Mouse (Mus musculus): ENCODE measurements around the gene Gm9573. TPM values are rescaled to one million over a fixed set of nuclear protein-coding genes. Genes with fewer than 3 reads are reported as not detected.

Gm9573 gene
- polyA plus RNA-seq (2014; fragmentation: Nextera tagmentation; extraction: Ambion mirVana) = not detected in 2 replicates

DNA sequence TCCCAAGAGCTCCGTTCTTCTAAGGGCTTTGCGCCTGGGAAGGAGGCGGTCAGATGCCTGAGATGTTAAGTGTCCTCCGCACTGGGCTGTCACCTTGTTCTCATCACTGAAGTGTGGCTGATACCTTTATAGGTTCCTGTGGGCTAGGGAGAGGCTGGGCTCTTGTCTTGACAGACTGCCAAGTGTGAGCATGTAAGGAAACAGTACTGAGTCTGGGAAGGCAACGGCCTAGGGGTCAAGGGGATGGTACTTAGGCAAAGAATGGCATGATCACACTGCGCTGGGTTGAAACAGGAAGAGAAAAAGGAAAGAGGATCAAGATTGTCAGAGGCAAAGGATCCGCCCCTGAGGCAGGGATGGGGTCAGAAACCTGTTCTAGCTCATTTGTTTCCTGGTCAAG lies at the start of gene Gm9573:
TSS of gene Gm9573 (minus strand) at position 101 of the 400 bp plus-strand sequence.
- Histone ChIP-seq H3K9me3 (ENCODE audit: control insufficient read depth, low read length) (no peaks in the 10 kb centered on the region), H3K4me2 (ENCODE audit: low read depth, severe bottlenecking) (no peak within 1 kb of the TSS), H3K27me3 (ENCODE audit: control insufficient read depth, insufficient read depth, low read length) (no peaks in the 10 kb centered on the region), H3K4me1 (ENCODE audit: control insufficient read depth, insufficient read depth, low read length) (no peaks in the 10 kb centered on the region), H3K9ac (ENCODE audit: low read length) (no peak within 1 kb of the TSS), H3K27ac (replicated peaks; ENCODE audit: low read depth, low read length) (no peak within 1 kb of the TSS), H3K36me3 (ENCODE audit: control insufficient read depth, insufficient read depth, low read length) (no peaks in the 10 kb centered on the region), H3K4me3 (ENCODE audit: low read depth, low read length) (no peak within 1 kb of the TSS)
- DNase-seq (ENCODE audit: low spot score) (no peak), ATAC-seq (ENCODE audit: insufficient number of reproducible peaks, low FRiP score, low TSS enrichment, low read depth) (no peak)
- WGBS = 82% methylated on average over 7 of the region's 7 CpGs

GRCm38 (mm10) chr17:35673416-35674035 lies 47.1 kb upstream of the Gm9573 start, which contains the start of gene Gtf2h4:
Gtf2h4 (minus strand) TSS chr17:35673739.
- Histone ChIP-seq H3K9ac (ENCODE audit: low read length) (peak within 1 kb of the TSS; percentile 74), H3K4me1 (ENCODE audit: control insufficient read depth, insufficient read depth, low read length) (peaks cover 2% of the 10 kb centered on the region; the same call in 1 of the 2 replicates), H3K27me3 (ENCODE audit: control insufficient read depth, insufficient read depth, low read length) (no peaks in the 10 kb centered on the region), H3K4me2 (ENCODE audit: low read depth, severe bottlenecking) (peak within 1 kb of the TSS; percentile 44), H3K36me3 (ENCODE audit: control insufficient read depth, insufficient read depth, low read length) (peaks cover 4% of the 10 kb centered on the region; the same call in 1 of the 2 replicates), H3K9me3 (ENCODE audit: control insufficient read depth, low read length) (no peaks in the 10 kb centered on the region), H3K4me3 (ENCODE audit: low read depth, low read length) (peak within 1 kb of the TSS; percentile 51), H3K27ac (replicated peaks; ENCODE audit: low read depth, low read length) (no peak within 1 kb of the TSS)
- 4% methylated on average over 23 of the region's 23 CpGs for WGBS
- peak; percentile 88 for DNase-seq (ENCODE audit: low spot score)
- peak; percentile 89 for ATAC-seq (ENCODE audit: insufficient number of reproducible peaks, low FRiP score, low TSS enrichment, low read depth)

DNA sequence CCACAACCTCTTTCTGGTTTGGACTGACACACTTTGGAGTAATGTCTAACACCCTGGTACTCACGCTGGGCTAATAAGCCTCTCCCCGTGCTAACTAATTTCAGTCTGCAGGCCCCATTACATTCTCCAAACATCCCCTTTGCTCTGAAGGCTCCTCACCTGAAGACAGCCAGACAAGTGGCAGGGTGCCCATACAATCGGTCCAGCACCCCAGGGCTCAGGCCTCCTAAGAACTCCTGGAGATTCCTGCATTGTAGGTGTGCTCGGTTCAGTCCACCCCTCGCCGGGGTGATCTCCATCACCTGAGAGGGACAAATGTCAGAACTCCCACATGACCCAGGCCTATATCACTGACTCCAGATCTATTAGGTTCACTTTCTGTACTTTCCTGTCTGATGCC lies 46.1 kb upstream of the Gm9573 start:
- WGBS = 90% methylated on average over 6 of the region's 6 CpGs
- ATAC-seq (ENCODE audit: insufficient number of reproducible peaks, low FRiP score, low TSS enrichment, low read depth) (no peak), DNase-seq (ENCODE audit: low spot score) (no peak)
- H3K4me2 ChIP-seq (ENCODE audit: low read depth, severe bottlenecking) = peak overlapping the region; percentile 44
- no peak overlapping the region for H3K9ac ChIP-seq (ENCODE audit: low read length)
- H3K9me3 ChIP-seq (ENCODE audit: control insufficient read depth, low read length) = no peaks in the 10 kb centered on the region
- H3K27ac ChIP-seq (replicated peaks; ENCODE audit: low read depth, low read length) = no peak overlapping the region
- H3K4me3 ChIP-seq (ENCODE audit: low read depth, low read length) = no peak overlapping the region
- H3K4me1 ChIP-seq (ENCODE audit: control insufficient read depth, insufficient read depth, low read length) = peaks cover 2% of the 10 kb centered on the region; the same call in 1 of the 2 replicates
- H3K36me3 ChIP-seq (ENCODE audit: control insufficient read depth, insufficient read depth, low read length) = peaks cover 4% of the 10 kb centered on the region; the same call in 1 of the 2 replicates
- H3K27me3 ChIP-seq (ENCODE audit: control insufficient read depth, insufficient read depth, low read length) = no peaks in the 10 kb centered on the region

DNA sequence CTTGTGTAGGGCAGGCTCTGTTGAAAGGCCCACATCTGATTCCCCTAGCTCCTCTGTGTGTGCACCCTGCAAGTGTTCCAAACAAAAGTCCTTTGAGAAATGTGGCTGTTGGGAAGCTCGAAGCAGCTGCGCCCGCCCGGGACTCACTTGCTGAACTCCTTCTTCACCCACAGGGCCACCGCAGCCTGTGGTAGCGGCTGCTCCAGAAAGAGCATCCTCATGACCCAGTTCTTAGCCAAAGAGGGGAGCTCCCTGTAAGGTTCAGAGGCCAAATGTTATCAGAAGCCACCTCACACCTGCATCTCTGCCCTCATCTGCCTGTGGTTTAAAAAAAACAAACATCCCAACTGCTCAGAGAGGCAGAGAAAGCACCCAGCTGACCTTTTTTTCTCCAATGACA lies 45.4 kb upstream of the Gm9573 start:
- 84% methylated on average over 6 of the region's 6 CpGs for WGBS
- ATAC-seq (ENCODE audit: insufficient number of reproducible peaks, low FRiP score, low TSS enrichment, low read depth) (no peak), DNase-seq (ENCODE audit: low spot score) (no peak)
- Histone ChIP-seq H3K36me3 (ENCODE audit: control insufficient read depth, insufficient read depth, low read length) (peaks cover 4% of the 10 kb centered on the region; the same call in 1 of the 2 replicates), H3K27me3 (ENCODE audit: control insufficient read depth, insufficient read depth, low read length) (no peaks in the 10 kb centered on the region), H3K4me2 (ENCODE audit: low read depth, severe bottlenecking) (no peak overlapping the region), H3K9ac (ENCODE audit: low read length) (no peak overlapping the region), H3K4me1 (ENCODE audit: control insufficient read depth, insufficient read depth, low read length) (peaks cover 4% of the 10 kb centered on the region), H3K27ac (replicated peaks; ENCODE audit: low read depth, low read length) (no peak overlapping the region), H3K9me3 (ENCODE audit: control insufficient read depth, low read length) (no peaks in the 10 kb centered on the region), H3K4me3 (ENCODE audit: low read depth, low read length) (no peak overlapping the region)

GRCm38 (mm10) chr17:35669731-35670130 lies 43.3 kb upstream of the Gm9573 start:
- H3K4me2 ChIP-seq (ENCODE audit: low read depth, severe bottlenecking) = no peak overlapping the region
- no peaks in the 10 kb centered on the region for H3K27me3 ChIP-seq (ENCODE audit: control insufficient read depth, insufficient read depth, low read length)
- H3K4me3 ChIP-seq (ENCODE audit: low read depth, low read length) = no peak overlapping the region
- peaks cover 8% of the 10 kb centered on the region for H3K4me1 ChIP-seq (ENCODE audit: control insufficient read depth, insufficient read depth, low read length)
- H3K27ac ChIP-seq (replicated peaks; ENCODE audit: low read depth, low read length) = no peak overlapping the region
- H3K9ac ChIP-seq (ENCODE audit: low read length) = no peak overlapping the region
- H3K9me3 ChIP-seq (ENCODE audit: control insufficient read depth, low read length) = no peaks in the 10 kb centered on the region
- ATAC-seq (ENCODE audit: insufficient number of reproducible peaks, low FRiP score, low TSS enrichment, low read depth) = no peak
- WGBS = 94% methylated on average over 9 of the region's 9 CpGs
- DNase-seq (ENCODE audit: low spot score) = no peak
- peaks cover 5% of the 10 kb centered on the region; the same call in 1 of the 2 replicates for H3K36me3 ChIP-seq (ENCODE audit: control insufficient read depth, insufficient read depth, low read length)

GRCm38 (mm10) chr17:35667334-35668065 lies 41.1 kb upstream of the Gm9573 start, which contains the start of gene Vars2:
Vars2 (minus strand) TSS chr17:35667592.
- Histone ChIP-seq H3K4me2 (ENCODE audit: low read depth, severe bottlenecking) (peak within 1 kb of the TSS; percentile 94), H3K4me1 (ENCODE audit: control insufficient read depth, insufficient read depth, low read length) (peaks cover 6% of the 10 kb centered on the region; the same call in 1 of the 2 replicates), H3K4me3 (ENCODE audit: low read depth, low read length) (peak within 1 kb of the TSS; percentile 52), H3K27ac (replicated peaks; ENCODE audit: low read depth, low read length) (peak within 1 kb of the TSS; percentile 53), H3K36me3 (ENCODE audit: control insufficient read depth, insufficient read depth, low read length) (peaks cover 10% of the 10 kb centered on the region), H3K9me3 (ENCODE audit: control insufficient read depth, low read length) (no peaks in the 10 kb centered on the region), H3K9ac (ENCODE audit: low read length) (peak within 1 kb of the TSS; percentile 71), H3K27me3 (ENCODE audit: control insufficient read depth, insufficient read depth, low read length) (no peaks in the 10 kb centered on the region)
- peak; percentile 84 for ATAC-seq (ENCODE audit: insufficient number of reproducible peaks, low FRiP score, low TSS enrichment, low read depth)
- peak; percentile 97 for DNase-seq (ENCODE audit: low spot score)
- WGBS = under 1% methylated on average over 61 of the region's 61 CpGs

GRCm38 (mm10) chr17:35666851-35667256 lies 40.4 kb upstream of the Gm9573 start:
- ATAC-seq (ENCODE audit: insufficient number of reproducible peaks, low FRiP score, low TSS enrichment, low read depth) = peak; percentile 41
- Histone ChIP-seq H3K9me3 (ENCODE audit: control insufficient read depth, low read length) (no peaks in the 10 kb centered on the region), H3K36me3 (ENCODE audit: control insufficient read depth, insufficient read depth, low read length) (peaks cover 10% of the 10 kb centered on the region), H3K4me1 (ENCODE audit: control insufficient read depth, insufficient read depth, low read length) (peaks cover 6% of the 10 kb centered on the region; the same call in 1 of the 2 replicates), H3K4me2 (ENCODE audit: low read depth, severe bottlenecking) (peak overlapping the region; percentile 94), H3K27ac (replicated peaks; ENCODE audit: low read depth, low read length) (peak overlapping the region; percentile 53), H3K9ac (ENCODE audit: low read length) (peak overlapping the region; percentile 66), H3K4me3 (ENCODE audit: low read depth, low read length) (peak overlapping the region; percentile 52), H3K27me3 (ENCODE audit: control insufficient read depth, insufficient read depth, low read length) (no peaks in the 10 kb centered on the region)
- no peak for DNase-seq (ENCODE audit: low spot score)
- 3% methylated on average over 13 of the region's 13 CpGs for WGBS

GRCm38 (mm10) chr17:35665957-35666515 lies 39.6 kb upstream of the Gm9573 start:
- no peak overlapping the region for H3K27ac ChIP-seq (replicated peaks; ENCODE audit: low read depth, low read length)
- no peaks in the 10 kb centered on the region for H3K9me3 ChIP-seq (ENCODE audit: control insufficient read depth, low read length)
- DNase-seq (ENCODE audit: low spot score) (no peak), ATAC-seq (ENCODE audit: insufficient number of reproducible peaks, low FRiP score, low TSS enrichment, low read depth) (no peak)
- H3K4me2 ChIP-seq (ENCODE audit: low read depth, severe bottlenecking) = peak overlapping the region; percentile 94; the same call in 1 of the 2 replicates
- H3K4me3 ChIP-seq (ENCODE audit: low read depth, low read length) = no peak overlapping the region
- H3K36me3 ChIP-seq (ENCODE audit: control insufficient read depth, insufficient read depth, low read length) = peaks cover 10% of the 10 kb centered on the region
- H3K4me1 ChIP-seq (ENCODE audit: control insufficient read depth, insufficient read depth, low read length) = peaks cover 6% of the 10 kb centered on the region; the same call in 1 of the 2 replicates
- WGBS = 83% methylated on average over 17 of the region's 17 CpGs
- no peaks in the 10 kb centered on the region for H3K27me3 ChIP-seq (ENCODE audit: control insufficient read depth, insufficient read depth, low read length)
- H3K9ac ChIP-seq (ENCODE audit: low read length) = no peak overlapping the region

All from limb, embryonic 11.5 days (tissue).